Mouse (Mus musculus) splenic B cell, adult 2 months (primary cell): ENCODE results near the gene Pdzd2.

ENCODE experiments used
- DNase-seq: peaks from one replicate; pipeline ENCODE4 v3.0.0-alpha.2; 2011; ENCODE audit warnings: low read depth, low spot score
- H3K27me3 ChIP-seq: 2 replicates; pipeline ENCODE4 v1.6.1; 2012; ENCODE audit warnings: mild to moderate bottlenecking, low read length, moderate library complexity, mixed read lengths; ENCODE audit not compliant: control insufficient read depth, poor library complexity, insufficient read depth, severe bottlenecking
- H3K36me3 ChIP-seq: 2 replicates; pipeline ENCODE4 v1.6.1; 2012; ENCODE audit warnings: mild to moderate bottlenecking, low read length, moderate library complexity, mixed read lengths; ENCODE audit not compliant: control insufficient read depth, poor library complexity, insufficient read depth, severe bottlenecking

Pdzd2 gene

GRCm38 (mm10) chr15:12713216-12713615, 26.5 kb downstream of the Pdzd2 start:
- no peaks in the 10 kb centered on the region for H3K27me3 ChIP-seq

GRCm38 (mm10) chr15:12710036-12710435, 29.7 kb downstream of the Pdzd2 start:
- H3K36me3 ChIP-seq: no peaks in the 10 kb centered on the region
- no peak for DNase-seq
- H3K27me3 ChIP-seq: no peaks in the 10 kb centered on the region

More at GRCm38 (mm10) chr15:12713216-12713615, 26.5 kb downstream of the Pdzd2 start:
- no peak for DNase-seq
- no peaks in the 10 kb centered on the region for H3K36me3 ChIP-seq

- H3K27me3 ChIP-seq: no peaks in the 10 kb centered on the region
- DNase-seq: no peak
- H3K36me3 ChIP-seq: no peaks in the 10 kb centered on the region
Measured at GRCm38 (mm10) chr15:12708297-12708696, 31.4 kb downstream of the Pdzd2 start.

GRCm38 (mm10) chr15:12706902-12707301, 32.8 kb downstream of the Pdzd2 start:
- no peak for DNase-seq
- no peaks in the 10 kb centered on the region for H3K36me3 ChIP-seq
- H3K27me3 ChIP-seq: no peaks in the 10 kb centered on the region

GRCm38 (mm10) chr15:12700367-12700766, 39.4 kb downstream of the Pdzd2 start:
- Histone ChIP-seq H3K36me3 (no peaks in the 10 kb centered on the region), H3K27me3 (no peaks in the 10 kb centered on the region)
- DNase-seq: no peak

- DNase-seq: no peak
- H3K27me3 ChIP-seq: no peaks in the 10 kb centered on the region
- no peaks in the 10 kb centered on the region for H3K36me3 ChIP-seq
Measured at GRCm38 (mm10) chr15:12697741-12698140, 42.0 kb downstream of the Pdzd2 start.

GRCm38 (mm10) chr15:12696889-12697288, 42.8 kb downstream of the Pdzd2 start:
- Histone ChIP-seq H3K27me3 (no peaks in the 10 kb centered on the region), H3K36me3 (no peaks in the 10 kb centered on the region)
- no peak for DNase-seq

GRCm38 (mm10) chr15:12689716-12690381, 49.9 kb downstream of the Pdzd2 start:
- Histone ChIP-seq H3K36me3 (no peaks in the 10 kb centered on the region), H3K27me3 (no peaks in the 10 kb centered on the region)
- DNase-seq: no peak

- H3K27me3 ChIP-seq: no peaks in the 10 kb centered on the region
- H3K36me3 ChIP-seq: no peaks in the 10 kb centered on the region
- no peak for DNase-seq
Measured at GRCm38 (mm10) chr15:12682549-12682948, 57.2 kb downstream of the Pdzd2 start.

- no peak for DNase-seq
- H3K27me3 ChIP-seq: no peaks in the 10 kb centered on the region
- no peaks in the 10 kb centered on the region for H3K36me3 ChIP-seq
Measured at GRCm38 (mm10) chr15:12681891-12682290, 57.8 kb downstream of the Pdzd2 start.

GRCm38 (mm10) chr15:12680750-12681149, 59.0 kb downstream of the Pdzd2 start:
- DNase-seq: no peak
- H3K27me3 ChIP-seq: no peaks in the 10 kb centered on the region
- no peaks in the 10 kb centered on the region for H3K36me3 ChIP-seq

GRCm38 (mm10) chr15:12679996-12680395, 59.7 kb downstream of the Pdzd2 start:
- Histone ChIP-seq H3K36me3 (no peaks in the 10 kb centered on the region), H3K27me3 (no peaks in the 10 kb centered on the region)
- DNase-seq: no peak

GRCm38 (mm10) chr15:12678540-12679112, 61.1 kb downstream of the Pdzd2 start:
- DNase-seq: no peak
- no peaks in the 10 kb centered on the region for H3K36me3 ChIP-seq
- no peaks in the 10 kb centered on the region for H3K27me3 ChIP-seq

- Histone ChIP-seq H3K27me3 (no peaks in the 10 kb centered on the region), H3K36me3 (no peaks in the 10 kb centered on the region)
- no peak for DNase-seq
Measured at GRCm38 (mm10) chr15:12675366-12675765, 64.4 kb downstream of the Pdzd2 start.

- no peak for DNase-seq
- no peaks in the 10 kb centered on the region for H3K27me3 ChIP-seq
- no peaks in the 10 kb centered on the region for H3K36me3 ChIP-seq
Measured at GRCm38 (mm10) chr15:12674026-12674425, 65.7 kb downstream of the Pdzd2 start.
